Mouse (Mus musculus) brain, embryonic 14.5 days (tissue): Measurements from ENCODE around the gene Cipc.

Source experiments
- CTCF ChIP-seq: fragments of 200-500 bp; IDR thresholded peaks from 2 replicates; pipeline ENCODE4 v1.5.1; 2012; ENCODE audit warnings: inconsistent platforms, mild to moderate bottlenecking, moderate library complexity, borderline replicate concordance; ENCODE audit not compliant: insufficient read depth, insufficient read length; ENCODE audit errors: extremely low read depth
- POLR2A ChIP-seq: fragments of 200-500 bp; IDR thresholded peaks from 2 replicates; pipeline ENCODE4 v1.6.1; 2012; ENCODE audit warnings: mild to moderate bottlenecking, inconsistent platforms, borderline replicate concordance; ENCODE audit not compliant: poor library complexity, insufficient read depth, insufficient read length, severe bottlenecking; ENCODE audit errors: extremely low read depth

GRCm38 (mm10) chr12:86960138-86960537, 13.3 kb downstream of the Cipc start:
- no peak for TF ChIP-seq CTCF
- TF ChIP-seq POLR2A: no peak
